Mouse (Mus musculus): Measurements from ENCODE around the gene Chad.

Chad gene

DNA sequence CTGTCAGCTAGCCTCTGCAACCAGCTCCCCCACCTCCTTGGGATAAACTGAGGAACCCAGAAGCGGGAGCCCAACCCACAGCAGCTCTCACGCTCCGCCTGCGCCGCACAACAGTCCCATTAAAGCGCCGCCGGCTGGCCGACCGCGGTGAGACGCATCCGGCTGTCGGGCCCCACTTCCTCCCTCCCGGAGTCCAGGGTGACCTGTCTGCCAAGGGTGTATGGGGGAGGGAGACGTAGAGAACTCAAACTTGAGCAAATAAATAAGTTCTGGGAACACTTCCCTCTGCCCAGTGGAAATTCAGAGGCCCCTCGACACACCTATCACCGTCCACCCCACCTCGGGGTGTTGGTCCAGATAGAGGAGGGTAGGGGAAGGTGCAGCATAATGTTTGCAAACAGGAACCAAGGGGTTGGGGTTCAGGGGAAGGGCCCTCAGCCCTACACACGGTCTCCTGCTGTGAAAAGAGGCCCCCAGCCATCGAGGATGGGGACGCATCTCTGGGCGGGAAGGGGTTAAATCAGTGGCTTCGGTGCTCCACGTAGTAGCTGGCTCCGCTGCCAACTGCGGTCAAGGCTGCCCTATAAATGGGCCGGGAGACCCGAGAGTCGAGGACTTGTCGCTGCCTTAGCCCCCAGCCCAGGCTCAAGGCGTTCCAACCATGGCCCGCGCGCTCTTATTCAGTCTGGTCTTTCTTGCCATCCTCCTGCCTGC lies at the start of gene Chad:
TSS of gene Chad (plus strand) at position 611 of the 714 bp plus-strand sequence.
- peak; percentile 59 for DNase-seq

DNA sequence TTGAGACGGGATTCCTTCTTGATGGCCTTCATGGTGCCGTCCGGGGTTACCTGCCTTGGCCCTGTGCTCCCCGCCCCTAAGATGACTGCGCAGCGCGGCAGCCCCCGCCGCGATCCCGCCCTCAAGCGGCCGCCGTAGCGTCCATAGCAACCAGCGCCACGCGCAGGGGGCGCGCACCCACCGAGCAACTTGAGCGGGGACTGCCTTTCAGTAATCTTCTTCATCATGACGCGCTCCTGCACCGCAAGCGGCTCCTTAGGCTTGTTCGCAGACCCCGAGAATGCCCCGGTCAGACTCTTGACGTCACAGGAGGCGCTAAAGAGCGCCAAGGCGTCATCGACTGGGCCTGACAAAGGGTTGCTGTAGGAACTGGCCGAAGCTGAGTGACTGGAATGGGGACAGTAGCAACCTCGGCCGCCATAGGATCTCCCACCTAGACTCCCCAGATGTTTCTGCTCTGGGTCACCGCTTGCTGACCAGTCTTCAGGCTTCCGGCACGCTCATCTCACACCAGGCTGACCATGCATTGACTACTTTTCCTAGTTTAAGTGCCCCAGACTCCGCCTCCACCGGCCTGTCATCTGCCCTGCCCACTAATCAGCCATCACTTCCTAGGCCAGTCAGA lies 43.5 kb upstream of the Chad start, which contains the start of gene Mycbpap:
TSS of gene Mycbpap (minus strand) at position 524 of the 625 bp plus-strand sequence.
- peak; percentile 88 for DNase-seq

DNA sequence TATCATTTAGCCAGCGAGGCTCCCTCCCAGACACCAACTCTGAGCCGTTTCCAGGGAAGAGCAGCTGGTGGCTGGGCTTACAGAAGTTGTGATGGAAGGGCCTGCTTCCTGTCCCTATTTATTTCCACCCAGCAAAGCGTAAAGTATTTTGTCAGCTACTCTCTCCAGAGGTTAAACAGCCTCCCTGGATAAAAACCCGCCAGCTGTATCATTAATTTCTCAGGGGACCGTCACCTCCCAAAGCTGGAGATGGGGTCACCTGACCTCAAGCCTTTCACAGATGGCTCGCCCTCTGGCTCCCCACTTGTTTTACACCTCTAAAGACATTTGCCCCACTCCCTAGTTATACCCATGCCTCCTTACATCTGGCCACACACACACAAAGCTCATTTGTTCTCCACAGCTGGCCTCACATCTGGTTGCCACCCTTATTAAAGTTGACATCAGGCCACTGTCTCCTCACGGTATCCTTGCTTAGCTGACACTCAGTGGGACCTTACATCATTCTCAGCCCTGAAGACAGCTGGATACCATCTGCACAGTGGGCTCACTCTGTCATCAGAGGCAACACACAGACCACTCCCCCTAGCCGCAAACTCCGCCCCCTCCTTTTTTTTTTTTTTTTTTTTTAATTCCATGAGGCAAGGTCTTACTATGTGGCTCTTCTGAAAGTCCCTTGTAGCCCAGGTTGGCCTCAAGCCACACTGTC lies 38.5 kb upstream of the Chad start:
- DNase-seq = peak; percentile 41

DNA sequence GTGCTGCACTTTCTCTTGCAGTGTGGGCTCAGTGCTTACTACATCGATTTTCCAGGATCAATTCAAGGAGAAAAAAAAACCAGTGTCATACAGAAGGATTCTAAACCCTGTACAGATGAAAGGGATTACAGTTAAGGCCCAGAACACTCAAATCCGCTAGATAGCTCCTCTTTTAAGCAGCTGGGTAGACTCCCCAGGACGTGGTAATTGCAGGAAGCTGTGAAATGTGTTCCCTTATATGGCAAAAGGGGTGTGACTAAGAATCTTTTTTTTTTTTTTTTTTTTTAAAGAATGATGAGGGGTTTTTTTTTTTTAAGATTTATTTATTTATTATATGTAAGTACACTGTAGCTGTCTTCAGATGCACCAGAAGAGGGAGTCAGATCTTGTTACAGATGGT lies 36.0 kb upstream of the Chad start:
- peak; percentile 22 for DNase-seq

DNA sequence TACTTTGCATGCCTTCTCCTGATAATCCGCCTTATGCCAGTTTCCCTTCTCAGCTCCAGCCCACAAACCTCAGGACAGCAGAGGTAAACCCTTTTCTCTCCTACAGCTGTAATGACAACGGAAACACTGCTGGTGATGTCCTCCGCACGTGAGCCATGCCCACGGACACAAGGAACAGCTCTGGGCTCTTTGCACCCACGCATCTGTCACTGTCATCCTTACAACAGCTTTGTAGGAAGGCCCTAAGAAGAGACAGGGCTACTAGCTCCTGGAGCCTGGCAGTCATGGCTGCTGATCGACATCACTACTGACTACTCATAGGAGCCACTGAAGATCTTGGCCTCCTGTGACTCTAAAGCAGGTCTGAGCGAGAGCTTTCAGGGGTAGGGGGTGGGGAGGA lies 31.7 kb upstream of the Chad start:
- DNase-seq = no peak

DNA sequence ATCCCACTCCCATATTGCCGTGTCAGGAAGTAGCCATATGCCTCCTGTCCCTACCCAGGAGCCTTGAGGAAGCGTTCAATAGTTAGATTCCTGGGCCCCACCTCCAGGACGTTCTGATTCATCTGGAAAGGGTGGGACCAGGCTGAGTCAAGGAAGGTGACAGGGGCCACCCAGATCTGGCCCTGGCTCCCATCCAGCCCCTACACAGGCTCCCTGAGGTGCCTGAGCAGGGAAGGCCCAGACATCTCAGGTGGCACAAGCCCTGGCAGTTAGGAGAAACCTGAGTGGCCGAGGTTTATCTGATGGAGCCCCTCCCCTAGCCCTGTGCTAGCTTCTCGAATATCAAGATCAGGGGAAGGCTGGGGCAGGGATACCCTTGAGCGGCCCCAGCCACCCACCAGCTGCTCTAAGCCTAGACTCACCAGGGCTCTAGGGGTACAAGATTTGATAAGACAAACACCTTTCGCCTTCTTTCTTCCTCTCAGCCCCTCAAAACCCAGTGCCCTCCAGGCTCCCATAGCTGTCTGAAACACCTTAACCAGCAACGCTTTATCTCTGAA lies 26.0 kb upstream of the Chad start:
- no peak for DNase-seq

DNA sequence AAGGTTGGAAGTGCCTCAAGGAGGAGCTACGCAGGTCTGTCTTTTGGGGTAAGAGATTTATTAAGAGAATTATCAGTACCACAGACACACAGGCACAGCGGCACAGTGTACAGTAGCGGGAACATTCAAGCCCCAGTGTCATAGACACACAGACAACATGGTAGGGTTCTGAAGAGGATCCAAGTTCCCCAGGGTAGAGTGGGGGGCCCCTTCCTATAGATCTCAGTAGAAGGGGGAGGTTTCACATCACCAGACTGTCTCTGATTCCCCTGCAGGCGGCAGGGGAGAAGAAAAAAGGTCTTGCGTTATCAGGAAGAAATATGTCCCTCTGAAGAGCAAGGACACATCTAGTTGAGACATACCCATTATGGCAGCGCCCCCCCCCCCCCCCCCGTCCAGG lies 25.1 kb upstream of the Chad start:
- no peak for DNase-seq

DNA sequence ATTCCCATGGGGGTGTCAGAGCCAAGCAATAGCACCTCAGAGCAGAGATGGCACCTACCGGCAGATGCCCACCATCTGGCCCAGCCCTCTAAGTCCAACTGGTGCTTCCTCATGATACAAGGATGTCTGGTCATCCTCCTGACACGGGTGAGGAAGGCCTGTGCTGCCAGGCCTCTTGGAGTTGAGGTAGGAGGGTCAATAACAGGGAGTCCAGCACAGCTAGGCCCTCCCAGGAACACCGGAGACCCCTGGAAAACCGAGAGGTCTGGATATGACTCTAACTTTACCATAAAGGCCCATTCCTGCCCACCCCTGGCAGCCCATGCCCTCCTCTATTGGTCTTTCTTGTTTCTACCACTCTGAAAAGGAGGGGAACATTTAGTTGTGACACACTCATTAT lies 22.4 kb upstream of the Chad start:
- no peak for DNase-seq

DNA sequence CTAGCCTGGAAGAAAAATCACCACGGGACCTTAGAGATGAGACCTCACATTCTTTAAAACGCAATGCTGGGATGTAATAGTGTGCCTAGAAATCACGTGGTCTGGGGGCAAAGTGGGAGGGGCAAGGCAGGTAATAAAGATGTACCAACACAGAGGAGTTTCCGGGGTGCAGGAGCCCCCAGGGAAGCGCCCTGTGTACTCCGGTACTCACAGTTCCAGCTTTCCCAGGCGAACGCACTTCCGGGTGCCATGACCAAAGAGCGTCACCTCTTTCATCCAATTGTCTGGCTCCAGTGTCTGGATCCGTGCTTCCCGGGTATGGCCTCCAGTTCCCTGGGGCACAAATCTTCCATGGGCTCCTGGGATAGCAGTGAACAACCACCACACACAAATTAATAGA lies 21.5 kb upstream of the Chad start:
- no peak for DNase-seq

DNA sequence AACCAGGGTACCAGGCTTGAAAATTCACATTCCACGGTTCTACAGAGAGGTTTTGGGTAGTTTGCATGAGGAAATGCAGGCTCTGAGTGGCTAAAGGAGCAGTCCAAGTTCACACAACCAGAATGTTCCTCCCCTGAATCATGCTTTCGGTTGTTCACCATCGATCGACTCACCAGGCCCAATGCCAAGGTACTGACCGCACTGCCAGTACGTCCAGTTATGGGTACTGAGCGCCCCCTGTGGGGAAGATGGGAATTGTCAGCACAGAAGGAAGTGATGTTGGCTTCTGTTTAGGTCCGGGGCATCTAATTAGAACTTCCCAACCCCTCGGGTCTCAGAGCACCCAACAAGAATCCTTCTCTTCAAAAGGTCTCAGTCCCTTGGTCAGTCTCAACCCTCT lies 20.9 kb upstream of the Chad start:
- DNase-seq = peak; percentile 83

DNA sequence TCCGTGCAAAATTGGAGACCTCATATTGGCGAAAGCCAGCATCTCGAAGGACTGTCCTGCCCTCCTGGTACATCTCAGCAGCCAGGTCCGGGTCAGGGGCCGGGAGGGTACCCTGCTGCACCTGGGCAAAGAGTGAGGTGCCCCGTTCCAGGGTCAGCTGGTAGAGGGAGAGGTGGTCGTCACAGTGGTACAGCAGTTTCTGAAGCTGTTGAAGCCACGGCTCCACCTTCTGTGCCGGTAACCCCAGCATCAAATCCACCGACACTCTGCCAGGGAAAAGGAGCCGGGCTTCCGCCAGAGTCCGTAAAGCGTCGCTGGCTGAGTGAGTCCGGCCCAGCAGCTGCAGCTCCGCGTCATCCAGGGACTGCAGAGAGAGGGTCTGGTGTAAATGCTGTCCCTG lies 20.4 kb upstream of the Chad start:
- DNase-seq = peak; percentile 27

DNA sequence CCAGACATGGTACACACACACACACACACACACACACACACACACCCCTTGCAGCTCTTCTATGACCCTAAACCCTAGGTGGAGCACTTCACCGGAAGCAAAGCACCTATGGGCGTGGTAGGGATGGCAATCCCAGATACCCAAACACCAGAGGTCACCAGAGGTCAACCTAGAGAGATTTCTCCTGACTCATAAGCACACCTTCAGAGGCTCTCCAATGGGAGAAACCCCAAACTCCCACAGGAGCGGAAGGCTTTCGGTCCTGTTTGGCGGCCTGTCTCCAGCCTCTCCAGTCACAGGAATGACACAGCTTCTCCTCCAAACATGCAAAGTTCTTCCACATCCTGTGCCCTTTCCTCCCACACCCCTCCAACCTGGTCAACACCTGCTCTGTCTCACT lies 18.5 kb upstream of the Chad start:
- DNase-seq = no peak

DNA sequence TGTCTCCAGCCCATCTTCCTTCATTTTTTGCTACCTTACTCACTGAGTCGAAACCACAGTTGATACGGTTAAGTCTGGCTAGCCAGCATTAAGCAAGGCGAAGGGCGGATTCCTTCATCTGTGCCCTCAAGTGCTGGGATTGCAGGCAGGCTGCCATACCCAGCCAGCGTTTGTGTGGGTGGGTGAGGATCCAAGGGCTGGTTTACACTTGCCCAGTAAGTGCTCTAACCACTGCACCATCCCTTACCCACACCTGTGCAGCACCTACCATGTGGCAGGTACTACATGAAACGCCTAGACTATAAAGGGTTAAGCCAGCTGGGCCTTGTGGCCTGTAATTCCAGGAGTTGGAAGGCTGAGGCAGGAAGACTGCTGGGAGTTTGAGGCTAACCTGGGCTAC lies 17.6 kb upstream of the Chad start:
- DNase-seq = no peak

DNA sequence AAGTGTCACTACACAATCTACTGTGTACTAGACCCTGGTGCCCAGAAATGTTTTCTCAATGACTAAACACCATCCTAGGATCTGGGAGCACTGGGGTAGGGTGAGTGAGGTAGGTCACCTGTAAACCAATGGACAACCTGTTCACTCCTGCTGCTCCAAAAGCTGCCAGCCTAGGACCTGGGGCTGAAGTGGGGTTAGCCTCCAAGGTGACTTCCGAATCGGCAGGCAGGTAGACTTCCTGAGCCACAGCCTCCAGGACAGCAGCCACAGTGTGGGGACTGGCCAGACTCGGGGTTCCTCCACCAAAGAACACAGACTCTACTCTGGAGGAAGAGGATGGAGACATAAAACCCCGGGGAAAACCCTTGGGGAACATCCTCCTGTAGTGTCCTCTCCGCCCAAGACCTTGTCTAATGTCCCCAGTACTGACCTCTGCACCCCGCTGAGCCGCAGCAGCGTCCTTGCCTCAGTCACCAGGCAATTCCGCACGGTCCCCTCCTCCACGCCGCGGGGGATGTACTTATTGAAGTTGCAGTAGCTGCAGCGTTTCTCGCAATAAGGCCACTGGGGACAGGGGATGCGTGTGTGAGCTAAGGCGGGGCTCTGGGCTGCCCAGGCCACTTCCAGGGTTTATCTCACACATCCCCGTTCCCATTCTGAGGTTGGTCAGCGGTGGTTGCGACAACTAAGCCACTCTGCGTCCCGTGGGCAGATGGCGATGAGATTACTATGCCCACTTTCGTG lies 16.6 kb upstream of the Chad start:
- peak; percentile 74 for DNase-seq

DNA sequence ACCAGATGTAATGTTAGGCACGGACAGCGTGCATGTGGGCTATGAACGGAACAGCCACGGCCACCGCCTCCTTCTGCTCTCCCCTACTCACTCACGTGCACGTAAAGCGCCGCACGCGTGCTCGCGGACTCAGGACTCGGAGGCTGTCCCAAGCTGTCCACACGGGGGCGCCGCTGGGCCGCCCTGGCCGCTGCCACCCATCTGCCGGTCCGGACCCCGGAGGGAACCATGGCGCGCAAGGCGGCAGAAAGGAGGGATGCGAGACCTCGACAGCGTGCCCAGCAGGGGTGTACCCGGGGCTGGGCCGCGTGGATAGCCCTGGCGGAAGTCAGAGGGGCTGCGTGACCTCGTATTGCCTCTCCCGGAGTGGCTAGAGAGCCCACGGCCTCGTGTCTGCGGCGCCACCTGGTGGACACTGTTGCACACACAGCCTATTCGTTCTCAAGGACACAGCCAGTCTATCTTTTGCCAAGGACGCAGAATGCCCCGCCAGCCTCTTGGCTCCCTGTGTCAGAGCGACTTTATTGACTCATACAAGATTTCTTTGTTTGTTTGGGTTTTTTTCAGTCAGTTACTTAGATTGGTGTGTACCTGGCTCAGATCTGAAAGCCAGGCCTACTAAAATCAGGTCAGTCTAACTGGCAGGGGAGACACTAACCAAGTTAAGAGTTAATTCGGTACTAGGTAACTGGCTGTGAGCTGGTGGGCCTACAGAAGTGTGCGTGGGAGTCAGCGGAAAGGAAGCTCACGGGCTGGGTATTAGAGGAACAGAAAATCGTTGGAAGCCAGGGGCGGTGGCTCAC lies 15.8 kb upstream of the Chad start, which contains the start of gene Rsad1:
TSS of gene Rsad1 (minus strand) at position 368 of the 803 bp plus-strand sequence.
- peak; percentile 97 for DNase-seq

DNA sequence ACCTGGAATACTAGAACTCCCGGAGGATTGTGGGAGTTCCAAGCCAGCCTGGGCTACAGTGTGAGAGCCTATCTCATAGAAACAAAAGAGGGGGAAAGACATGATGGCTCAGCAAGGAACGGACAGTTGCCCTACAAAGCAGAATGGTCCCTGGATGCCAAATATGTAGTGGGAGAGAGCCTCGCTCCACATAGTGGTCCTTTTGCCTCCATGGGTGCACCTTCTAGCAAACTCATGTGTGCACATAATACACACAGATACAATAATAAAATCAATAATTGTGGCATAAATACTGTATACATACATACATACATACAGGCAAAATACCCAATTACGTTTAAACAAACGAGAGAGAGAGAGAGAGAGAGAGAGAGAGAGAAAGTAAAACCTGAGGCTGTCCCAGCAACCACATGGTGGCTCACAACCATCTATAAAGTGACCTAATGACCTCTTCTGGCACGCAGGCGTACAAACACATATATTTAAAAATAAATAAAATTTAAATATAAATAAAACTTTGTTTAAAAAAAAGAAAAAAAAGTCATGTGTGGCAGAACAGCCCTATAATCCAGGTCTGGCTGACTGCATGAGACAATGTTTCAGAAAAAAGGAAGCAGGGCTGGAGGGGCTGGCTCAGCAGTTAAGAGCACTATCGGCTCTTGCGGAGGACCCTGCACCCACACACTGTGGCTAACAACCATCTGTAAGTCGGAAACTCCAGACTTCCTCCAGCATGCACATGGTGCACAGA lies 15.0 kb upstream of the Chad start:
- no peak for DNase-seq

DNA sequence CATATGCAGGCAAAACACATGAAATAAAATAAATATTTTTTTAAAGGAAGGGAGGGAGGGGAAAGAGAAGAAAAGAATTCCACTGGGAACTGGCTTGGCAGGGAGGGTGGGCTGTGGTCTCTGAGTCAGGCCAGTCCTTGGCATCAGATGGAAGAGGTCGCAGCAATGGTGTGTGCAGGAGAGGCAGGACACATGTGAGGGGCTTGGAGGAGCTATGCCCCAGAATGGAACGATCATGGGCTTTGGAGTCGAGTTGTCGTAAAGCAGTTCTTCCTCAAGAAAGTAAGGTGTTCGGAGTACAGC lies 14.5 kb upstream of the Chad start:
- DNase-seq = no peak

DNA sequence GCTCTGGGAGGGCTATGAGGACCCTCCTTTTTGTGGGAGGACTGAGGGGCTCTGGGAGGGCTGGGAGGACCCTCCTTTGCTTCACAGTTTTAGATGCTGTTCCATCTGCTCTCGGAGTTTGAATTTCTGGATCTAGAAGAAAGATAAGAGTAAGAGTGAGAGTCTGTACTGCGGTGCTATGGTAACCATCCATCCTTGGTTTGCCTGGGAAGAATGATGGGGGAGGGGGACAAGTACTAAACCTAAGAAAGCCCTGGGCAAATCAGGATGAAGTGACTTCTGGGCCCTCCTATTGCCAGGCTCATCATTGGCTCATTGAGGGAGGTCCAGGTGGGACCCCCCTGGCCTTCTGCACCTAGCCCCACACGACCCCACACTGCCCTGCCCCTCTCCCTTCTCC lies 6.6 kb upstream of the Chad start:
- DNase-seq = no peak

DNA sequence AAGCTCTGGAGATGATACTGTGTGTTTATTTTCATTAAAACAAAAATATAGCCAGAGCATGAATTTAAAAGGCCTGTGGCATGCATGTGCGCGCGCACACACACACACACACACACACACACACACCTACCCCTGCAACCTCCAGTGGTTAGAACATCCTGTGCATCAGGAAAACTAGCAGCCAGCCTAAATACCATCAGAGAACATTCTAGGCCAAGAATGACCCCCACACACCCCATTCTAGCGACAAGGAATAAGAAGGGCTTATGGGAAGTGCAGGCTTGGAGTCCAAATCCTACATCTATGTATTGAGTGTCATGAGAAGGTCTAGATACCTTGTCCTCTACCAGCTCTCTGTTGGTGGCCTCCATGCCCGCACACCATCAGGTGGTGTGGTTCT lies 1.5 kb upstream of the Chad start:
- no peak for DNase-seq

DNA sequence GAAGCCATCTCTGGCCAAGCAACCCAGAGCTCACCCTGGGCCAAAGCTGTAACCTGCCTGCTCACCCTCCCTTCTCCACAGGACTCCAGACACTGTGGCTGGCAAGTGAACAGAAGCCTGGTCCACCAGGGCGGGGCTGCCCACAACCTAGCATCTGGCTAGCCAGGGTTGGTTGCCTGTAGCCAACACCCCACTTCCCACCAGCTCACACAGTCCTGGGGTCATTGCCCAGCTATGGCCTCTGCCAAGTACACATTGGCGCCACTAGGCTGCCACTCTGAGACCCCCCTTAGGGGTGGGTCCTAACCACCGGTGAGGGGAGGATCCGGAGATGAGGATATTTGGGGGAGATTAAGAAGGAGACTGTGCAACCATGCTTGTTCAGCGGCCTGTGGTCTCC lies 1.0 kb upstream of the Chad start:
- DNase-seq = no peak

DNA sequence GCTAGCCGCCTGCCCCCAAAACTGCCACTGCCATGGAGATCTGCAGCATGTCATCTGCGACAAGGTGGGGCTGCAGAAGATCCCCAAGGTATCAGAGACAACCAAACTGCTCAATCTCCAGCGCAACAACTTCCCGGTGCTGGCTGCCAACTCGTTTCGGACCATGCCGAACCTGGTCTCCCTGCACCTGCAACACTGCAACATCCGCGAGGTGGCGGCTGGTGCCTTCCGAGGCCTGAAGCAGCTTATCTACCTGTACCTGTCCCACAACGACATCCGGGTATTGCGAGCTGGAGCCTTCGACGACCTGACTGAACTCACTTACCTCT lies 268 bp downstream of the Chad start:
- DNase-seq = no peak

DNA sequence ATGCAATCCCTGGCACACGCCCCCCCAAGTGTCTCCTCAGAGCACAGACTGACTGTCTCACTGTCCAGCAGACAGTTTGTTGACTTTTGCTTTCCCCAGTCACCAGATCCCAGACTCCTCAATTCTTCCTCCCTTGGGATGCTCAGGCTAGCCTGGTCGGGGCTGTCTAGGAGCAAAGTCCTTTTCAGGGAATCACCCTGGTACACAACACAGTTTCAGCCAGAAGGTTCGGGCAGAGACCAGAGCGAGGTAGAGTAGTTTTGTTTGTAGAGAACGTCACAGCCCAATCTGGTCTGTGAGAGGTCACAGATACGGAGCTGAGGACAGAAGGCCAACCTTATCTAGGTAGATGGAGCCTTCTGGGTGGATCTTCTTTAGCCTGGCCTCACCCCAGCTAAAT lies 1.7 kb downstream of the Chad start:
- DNase-seq = no peak

All from retina, postnatal 1 day (tissue).